16 mouse cellular contexts compared by ENCODE assay signal in the genomic region with DNA sequence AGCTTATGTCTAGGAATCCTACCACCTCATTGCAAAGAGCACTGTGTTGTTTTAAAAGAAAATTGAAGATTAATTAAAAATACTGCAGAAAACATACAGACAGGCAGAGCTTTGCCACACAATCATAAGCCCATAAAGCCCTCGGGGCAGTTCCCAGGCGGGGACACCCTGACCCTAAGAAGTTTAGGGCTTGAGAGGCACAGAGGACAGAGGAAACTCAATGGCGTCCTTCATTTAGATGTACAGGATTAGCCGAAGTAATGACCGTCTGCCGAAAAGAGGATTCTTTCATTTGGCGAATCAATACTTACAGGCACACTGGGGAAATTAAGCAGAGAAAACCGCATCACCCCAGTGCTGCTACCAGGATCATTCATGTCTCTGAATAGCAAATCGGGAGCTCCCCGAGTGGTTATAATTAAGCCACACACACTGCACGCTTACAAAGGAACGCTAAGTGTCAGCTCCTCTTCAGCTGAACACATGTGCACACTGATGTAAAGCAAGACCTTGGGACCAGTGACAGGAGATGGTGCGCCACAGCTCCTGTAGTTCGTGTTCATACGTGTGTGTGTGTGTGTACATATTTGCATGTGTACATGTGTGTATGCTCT.
DNase-seq lines count a peak whose midpoint lies in the region; ATAC-seq lines count a peak whose summit lies in the region.
"Had no signal": no experiment of that assay in that cellular context is flagged by ENCODE, and none has a peak within 500 bp of the region (broad histone marks: within the 10 kb centered on the region; RNA-seq: fewer than 3 reads in every experiment).

No protein-coding gene starts in this region.

- peak; percentile 72 for ATAC-seq in neural tube, embryonic 13.5 days (ENCODE audit: low read depth)
- ATAC-seq in hindbrain, embryonic 16.5 days: peak; percentile 68; the same call in 1 of the 2 replicates
- ATAC-seq in midbrain, embryonic 16.5 days: peak; percentile 59; the same call in 1 of the 2 replicates
- ATAC-seq: lung, postnatal 0 days had no signal

- no peak for DNase-seq in neural tube, embryonic 10.5 days (ENCODE audit: extremely low spot score, low spot score)
- DNase-seq in cerebellum, postnatal 36 days: no peak
- DNase-seq in kidney, postnatal 25 days: no peak
- DNase-seq in right cerebral cortex, postnatal 10 days (ENCODE audit: low spot score in 2 of 2): no peak
- DNase-seq: adrenal gland, adult 2 months; cerebellum, adult 18-20 months; heart, postnatal 4 days; kidney, adult 11 months; kidney, postnatal 10 days; thymus, postnatal 4 days had no signal

- H3K4me2 ChIP-seq in neural tube, embryonic 13.5 days: no peak overlapping the region; the same call in 1 of the 2 replicates
- no peak overlapping the region; the same call in 1 of the 2 replicates for H3K4me2 ChIP-seq in hindbrain, embryonic 16.5 days (ENCODE audit: low read length)
- peak overlapping the region; percentile 29 for H3K4me2 ChIP-seq in midbrain, embryonic 16.5 days (ENCODE audit: low read length)
- H3K4me2 ChIP-seq: embryonic facial prominence, embryonic 13.5 days; liver, embryonic 15.5 days had no signal

- peak overlapping the region; percentile 77 for H3K27ac ChIP-seq in neural tube, embryonic 13.5 days (replicated peaks)
- peak overlapping the region; percentile 29; the same call in 1 of the 2 replicates for H3K27ac ChIP-seq in hindbrain, embryonic 16.5 days (ENCODE audit: low read depth, low read length)
- H3K27ac ChIP-seq in midbrain, embryonic 16.5 days (ENCODE audit: low read length): no peak overlapping the region
- H3K27ac ChIP-seq: embryonic facial prominence, embryonic 13.5 days; liver, embryonic 15.5 days had no signal

- H3K36me3 ChIP-seq in neural tube, embryonic 13.5 days: no peaks in the 10 kb centered on the region
- H3K36me3 ChIP-seq in hindbrain, embryonic 16.5 days (ENCODE audit: control insufficient read depth, insufficient read depth, low read length): no peaks in the 10 kb centered on the region
- no peaks in the 10 kb centered on the region for H3K36me3 ChIP-seq in midbrain, embryonic 16.5 days (ENCODE audit: control insufficient read depth, insufficient read depth, low read length)
- H3K36me3 ChIP-seq: embryonic facial prominence, embryonic 13.5 days; liver, embryonic 15.5 days had no signal

- 46% methylated on average over 15 of the region's 15 CpGs for WGBS in neural tube, embryonic 13.5 days
- WGBS in hindbrain, embryonic 16.5 days: 47% methylated on average over 15 of the region's 15 CpGs
- 26% methylated on average over 15 of the region's 15 CpGs for WGBS in midbrain, embryonic 16.5 days

- no peak overlapping the region for H3K4me3 ChIP-seq in neural tube, embryonic 13.5 days
- no peak overlapping the region for H3K4me3 ChIP-seq in hindbrain, embryonic 16.5 days (ENCODE audit: low read length)
- no peak overlapping the region for H3K4me3 ChIP-seq in midbrain, embryonic 16.5 days (ENCODE audit: low read depth, low read length)
- H3K4me3 ChIP-seq: embryonic facial prominence, embryonic 13.5 days; liver, embryonic 15.5 days had no signal

- no peaks in the 10 kb centered on the region for H3K27me3 ChIP-seq in neural tube, embryonic 13.5 days
- no peaks in the 10 kb centered on the region for H3K27me3 ChIP-seq in hindbrain, embryonic 16.5 days (replicated peaks; ENCODE audit: control insufficient read depth, insufficient read depth, low read length)
- no peaks in the 10 kb centered on the region for H3K27me3 ChIP-seq in midbrain, embryonic 16.5 days (ENCODE audit: control insufficient read depth, insufficient read depth, low read depth, low read length)
- H3K27me3 ChIP-seq: liver, embryonic 15.5 days had no signal

- no peaks in the 10 kb centered on the region for H3K9me3 ChIP-seq in neural tube, embryonic 13.5 days
- H3K9me3 ChIP-seq in hindbrain, embryonic 16.5 days (ENCODE audit: control insufficient read depth, low read length): no peaks in the 10 kb centered on the region
- no peaks in the 10 kb centered on the region for H3K9me3 ChIP-seq in midbrain, embryonic 16.5 days (replicated peaks; ENCODE audit: control insufficient read depth, low read length, poor library complexity, severe bottlenecking)
- H3K9me3 ChIP-seq: embryonic facial prominence, embryonic 13.5 days; liver, embryonic 15.5 days had no signal

- no peak overlapping the region for H3K9ac ChIP-seq in neural tube, embryonic 13.5 days
- H3K9ac ChIP-seq in hindbrain, embryonic 16.5 days (ENCODE audit: low read depth, low read length): no peak overlapping the region; the same call in 1 of the 2 replicates
- H3K9ac ChIP-seq in midbrain, embryonic 16.5 days (ENCODE audit: low read depth, low read length): peak overlapping the region; percentile 22; the same call in 1 of the 2 replicates
- H3K9ac ChIP-seq: embryonic facial prominence, embryonic 13.5 days; liver, embryonic 15.5 days had no signal

- H3K4me1 ChIP-seq in neural tube, embryonic 13.5 days (replicated peaks): peaks cover 37% of the 10 kb centered on the region
- H3K4me1 ChIP-seq in hindbrain, embryonic 16.5 days (ENCODE audit: control insufficient read depth, insufficient read depth, low read depth, low read length): peaks cover 14% of the 10 kb centered on the region
- H3K4me1 ChIP-seq in midbrain, embryonic 16.5 days (ENCODE audit: control insufficient read depth, insufficient read depth, low read length): peaks cover 13% of the 10 kb centered on the region; the same call in 1 of the 2 replicates
- H3K4me1 ChIP-seq: liver, embryonic 15.5 days had no signal
